Mouse (Mus musculus): ENCODE results near the gene Rpap1.

Gene Rpap1

DNA sequence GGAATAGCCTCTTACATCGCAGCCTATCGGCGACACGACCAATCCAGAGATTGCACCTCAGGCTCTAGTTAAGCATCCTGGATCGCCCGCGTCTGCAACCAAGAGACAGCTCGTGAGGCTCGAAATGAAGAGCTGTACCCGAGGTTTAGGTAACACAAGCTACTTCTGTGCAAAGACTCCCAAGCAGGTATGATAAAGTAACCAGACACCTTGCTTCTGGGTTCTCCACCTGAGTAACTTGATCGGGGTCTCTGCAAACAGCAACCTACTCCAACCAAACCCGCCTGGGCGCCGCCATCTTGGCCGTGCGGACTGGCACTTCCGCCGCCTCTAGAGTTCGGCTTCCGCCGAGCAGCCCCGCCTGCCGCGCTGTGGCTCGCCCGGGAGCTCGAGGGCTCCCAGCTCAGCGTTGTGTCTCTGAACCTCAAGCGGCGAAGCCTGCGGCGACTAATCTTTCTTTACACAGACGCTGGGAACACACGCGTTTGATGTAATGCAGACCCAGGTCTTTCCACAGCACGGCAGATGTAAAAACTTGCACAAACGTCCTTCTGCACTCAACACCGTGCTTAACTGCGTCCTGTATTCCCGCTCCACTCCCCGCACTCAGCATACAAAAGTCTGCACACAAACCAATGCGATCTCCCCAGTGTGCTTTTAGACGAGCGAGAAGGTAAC is at the start of gene Rpap1:
Gene Rpap1, minus strand, starts transcription at position 332 of the 678 bp plus-strand sequence.
- peak; percentile 31 to 44 for DNase-seq (ENCODE audit: low read depth in 1 of 2, low spot score in 2 of 2)

DNA sequence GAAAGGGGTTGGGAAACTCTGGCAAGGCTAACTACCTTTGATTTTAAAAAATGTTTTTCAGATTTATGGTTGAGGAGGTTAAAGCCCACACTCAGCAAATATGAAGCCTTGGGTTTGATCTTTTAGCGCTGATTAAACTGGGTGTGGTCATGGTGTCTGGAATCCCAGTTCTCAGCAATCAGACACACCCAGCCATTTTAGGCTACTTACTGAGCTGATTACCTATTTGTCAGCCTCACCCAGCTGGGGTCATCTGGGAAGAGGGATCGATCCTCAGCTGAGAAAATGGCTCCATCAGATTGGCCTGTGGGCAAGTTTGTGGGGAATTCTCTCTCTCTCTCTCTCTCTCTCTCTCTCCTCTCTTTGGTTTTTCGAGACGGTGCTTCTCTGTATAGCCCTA is 46.9 kb upstream of the Rpap1 start:
- no peak for DNase-seq (ENCODE audit: low read depth in 1 of 2, low spot score in 2 of 2)

- DNase-seq (ENCODE audit: low read depth in 1 of 2, low spot score in 2 of 2): no peak
Measured at GRCm38 (mm10) chr2:119830579-119830978, 43.2 kb upstream of the Rpap1 start.

DNA sequence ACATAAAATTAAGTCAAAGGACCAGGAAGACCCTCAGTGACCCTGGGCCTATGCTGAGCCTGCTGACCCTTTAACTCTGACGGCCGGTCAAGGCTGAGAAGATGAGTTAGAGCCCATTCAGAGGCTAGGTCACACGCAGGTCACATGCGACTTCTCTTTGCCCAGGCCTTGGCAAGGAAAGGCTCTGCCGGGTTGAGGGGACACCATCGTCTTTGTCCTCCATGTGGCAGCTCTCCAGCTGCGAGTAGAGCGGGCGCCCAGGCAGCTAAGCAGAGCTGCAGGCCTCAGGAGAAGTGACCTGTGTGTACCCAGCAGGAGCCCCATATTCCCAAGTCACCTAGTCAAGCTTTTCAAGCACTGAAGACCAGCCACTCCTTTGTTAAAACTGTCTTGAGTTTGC is 33.8 kb upstream of the Rpap1 start:
- DNase-seq (ENCODE audit: low read depth in 1 of 2, low spot score in 2 of 2): no peak

DNA sequence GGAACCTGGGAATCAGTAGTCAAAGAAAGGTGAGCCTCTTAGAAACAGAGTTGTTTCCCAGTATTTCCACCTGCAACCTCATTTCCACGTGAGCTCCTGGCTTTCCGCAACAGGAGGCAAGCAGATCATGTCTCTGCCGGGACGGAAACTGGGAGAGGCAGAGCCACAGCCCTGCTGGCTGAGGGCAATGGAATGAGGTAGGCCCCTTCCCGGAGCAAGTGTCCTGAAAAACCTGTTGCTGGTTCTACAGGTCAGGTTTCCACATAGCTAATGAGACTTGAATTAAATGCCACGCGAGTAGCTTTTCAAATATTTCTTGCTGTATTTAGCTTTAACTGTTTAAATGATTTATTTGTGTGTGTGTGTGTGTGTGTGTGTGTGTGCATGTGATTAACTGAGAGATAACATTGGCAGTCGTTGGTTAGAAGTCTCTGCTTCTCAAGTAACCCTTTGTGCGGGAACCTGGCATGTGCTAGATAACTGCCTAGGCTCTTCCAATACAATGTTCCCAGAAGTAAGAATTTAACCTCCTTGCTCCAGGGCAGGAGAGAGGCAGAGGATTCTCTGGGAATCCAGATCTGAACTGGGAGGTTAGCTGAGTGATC is 31.4 kb upstream of the Rpap1 start:
- no peak for DNase-seq (ENCODE audit: low read depth in 1 of 2, low spot score in 2 of 2)

DNA sequence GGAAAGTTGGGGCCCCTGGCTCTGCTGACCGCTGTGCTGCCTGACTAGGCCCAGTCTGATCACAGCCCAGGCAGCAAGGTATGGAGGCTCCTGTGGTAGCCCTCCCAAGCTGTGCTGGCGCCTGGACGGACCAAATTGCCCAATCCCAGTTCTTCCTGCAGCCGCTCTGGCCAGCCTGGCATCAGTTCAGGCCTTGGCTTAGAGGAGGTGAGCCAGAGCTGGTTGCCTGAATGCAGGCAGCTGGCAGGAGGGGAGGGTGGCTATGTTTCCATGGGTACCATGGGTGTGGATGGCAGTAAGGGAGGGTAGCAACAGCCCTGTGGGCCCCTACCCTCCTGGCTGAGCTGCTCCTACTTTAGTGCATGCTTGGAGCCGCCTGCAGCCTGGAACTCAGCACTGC is 29.7 kb upstream of the Rpap1 start:
- no peak for DNase-seq (ENCODE audit: low read depth in 1 of 2, low spot score in 2 of 2)

- no peak for DNase-seq (ENCODE audit: low read depth in 1 of 2, low spot score in 2 of 2)
Measured at GRCm38 (mm10) chr2:119816611-119817010, 29.3 kb upstream of the Rpap1 start.

DNA sequence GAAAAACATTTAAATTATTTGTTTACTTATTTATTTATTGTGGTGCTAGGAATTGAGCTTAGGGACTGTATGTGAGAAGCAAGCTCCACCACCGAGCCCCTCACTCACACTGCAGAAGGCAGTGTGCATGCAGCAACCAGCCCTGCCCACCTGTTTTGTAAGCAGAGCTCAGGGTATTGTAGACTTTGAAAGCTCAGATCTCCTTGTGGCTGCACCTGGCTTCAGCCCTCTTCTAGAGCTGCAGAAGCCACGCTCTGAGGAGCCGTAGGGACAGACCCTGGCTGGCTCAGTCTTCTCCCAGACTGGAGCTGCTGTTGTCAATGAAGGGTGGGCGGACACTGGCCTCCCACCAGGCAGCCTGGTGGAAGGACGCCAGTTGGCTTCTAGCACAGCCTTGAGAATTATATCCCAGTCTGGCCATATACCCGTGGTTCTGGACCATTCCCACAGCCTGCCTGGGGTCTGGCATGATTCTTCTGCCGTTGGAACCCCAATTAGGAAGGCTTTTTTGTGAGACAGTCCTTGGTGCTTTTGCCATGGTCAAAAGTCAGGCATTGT is 27.1 kb upstream of the Rpap1 start:
- DNase-seq (ENCODE audit: low read depth in 1 of 2, low spot score in 2 of 2): no peak

- no peak for DNase-seq (ENCODE audit: low read depth in 1 of 2, low spot score in 2 of 2)
Measured at GRCm38 (mm10) chr2:119811490-119812146, 24.3 kb upstream of the Rpap1 start.

DNA sequence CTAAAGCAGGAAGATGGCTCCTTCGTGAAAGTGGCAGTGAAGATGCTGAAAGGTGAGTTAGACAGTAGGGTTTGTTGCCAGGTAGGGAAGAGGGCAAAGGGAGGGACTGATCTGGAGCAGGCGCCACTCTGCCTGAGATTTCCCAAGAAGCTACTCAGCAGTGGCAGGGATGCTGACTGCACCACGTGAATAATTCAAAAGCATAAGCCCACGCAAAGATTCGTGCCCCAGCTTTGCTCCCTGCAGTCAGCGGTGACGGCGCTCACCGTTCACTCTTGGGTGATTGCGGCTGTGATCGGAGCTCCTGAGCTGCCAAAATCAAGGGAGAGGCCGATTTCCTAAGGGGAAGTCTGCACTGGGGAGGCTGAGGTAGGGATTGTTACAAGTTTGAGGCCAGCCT is 23.6 kb upstream of the Rpap1 start:
- DNase-seq (ENCODE audit: low read depth in 1 of 2, low spot score in 2 of 2): no peak

- no peak for DNase-seq (ENCODE audit: low read depth in 1 of 2, low spot score in 2 of 2)
Measured at GRCm38 (mm10) chr2:119808881-119809280, 21.5 kb upstream of the Rpap1 start.

DNA sequence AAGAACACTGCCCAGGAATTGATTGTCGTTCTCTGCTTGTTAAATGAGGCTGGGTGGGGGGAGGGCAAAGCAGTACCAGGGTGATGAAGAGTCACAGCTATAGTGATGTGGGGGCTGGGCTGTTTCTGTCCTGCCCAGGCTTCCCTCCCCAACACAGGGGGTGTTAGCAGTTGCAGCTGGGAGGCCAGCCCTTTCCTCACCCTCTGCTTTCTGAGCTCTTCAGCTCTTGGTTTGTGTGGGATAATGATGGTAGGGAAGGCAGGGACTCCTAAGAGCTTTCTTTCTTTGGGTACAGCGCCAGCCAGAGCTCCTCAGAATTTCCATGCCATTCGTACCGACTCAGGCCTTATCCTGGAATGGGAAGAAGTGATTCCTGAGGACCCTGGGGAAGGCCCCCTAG is 21.1 kb upstream of the Rpap1 start:
- no peak for DNase-seq (ENCODE audit: low read depth in 1 of 2, low spot score in 2 of 2)

DNA sequence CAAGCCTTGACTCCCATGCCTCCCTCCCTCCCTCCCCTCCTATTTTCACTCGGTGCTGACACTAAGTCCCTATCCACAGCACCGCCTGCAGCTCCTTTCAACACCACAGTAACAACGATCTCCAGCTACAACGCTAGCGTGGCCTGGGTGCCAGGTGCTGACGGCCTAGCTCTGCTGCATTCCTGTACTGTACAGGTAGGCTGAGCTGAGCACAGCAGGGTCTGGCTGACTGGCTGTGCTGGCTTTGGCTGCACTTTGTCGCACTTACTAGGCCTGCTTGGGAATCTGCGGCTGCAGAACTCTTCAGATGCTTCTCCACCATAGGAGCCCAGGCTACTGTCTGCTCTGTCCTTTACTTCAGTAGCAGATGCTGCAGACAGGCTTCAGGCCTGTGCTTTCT is 18.2 kb upstream of the Rpap1 start:
- no peak for DNase-seq (ENCODE audit: low read depth in 1 of 2, low spot score in 2 of 2)

- DNase-seq (ENCODE audit: low read depth in 1 of 2, low spot score in 2 of 2): no peak
Measured at GRCm38 (mm10) chr2:119804776-119805175, 17.4 kb upstream of the Rpap1 start.

GRCm38 (mm10) chr2:119804275-119804628 is 16.9 kb upstream of the Rpap1 start:
- DNase-seq (ENCODE audit: low read depth in 1 of 2, low spot score in 2 of 2): no peak

GRCm38 (mm10) chr2:119803618-119804274 is 16.4 kb upstream of the Rpap1 start:
- DNase-seq (ENCODE audit: low read depth in 1 of 2, low spot score in 2 of 2): no peak

DNA sequence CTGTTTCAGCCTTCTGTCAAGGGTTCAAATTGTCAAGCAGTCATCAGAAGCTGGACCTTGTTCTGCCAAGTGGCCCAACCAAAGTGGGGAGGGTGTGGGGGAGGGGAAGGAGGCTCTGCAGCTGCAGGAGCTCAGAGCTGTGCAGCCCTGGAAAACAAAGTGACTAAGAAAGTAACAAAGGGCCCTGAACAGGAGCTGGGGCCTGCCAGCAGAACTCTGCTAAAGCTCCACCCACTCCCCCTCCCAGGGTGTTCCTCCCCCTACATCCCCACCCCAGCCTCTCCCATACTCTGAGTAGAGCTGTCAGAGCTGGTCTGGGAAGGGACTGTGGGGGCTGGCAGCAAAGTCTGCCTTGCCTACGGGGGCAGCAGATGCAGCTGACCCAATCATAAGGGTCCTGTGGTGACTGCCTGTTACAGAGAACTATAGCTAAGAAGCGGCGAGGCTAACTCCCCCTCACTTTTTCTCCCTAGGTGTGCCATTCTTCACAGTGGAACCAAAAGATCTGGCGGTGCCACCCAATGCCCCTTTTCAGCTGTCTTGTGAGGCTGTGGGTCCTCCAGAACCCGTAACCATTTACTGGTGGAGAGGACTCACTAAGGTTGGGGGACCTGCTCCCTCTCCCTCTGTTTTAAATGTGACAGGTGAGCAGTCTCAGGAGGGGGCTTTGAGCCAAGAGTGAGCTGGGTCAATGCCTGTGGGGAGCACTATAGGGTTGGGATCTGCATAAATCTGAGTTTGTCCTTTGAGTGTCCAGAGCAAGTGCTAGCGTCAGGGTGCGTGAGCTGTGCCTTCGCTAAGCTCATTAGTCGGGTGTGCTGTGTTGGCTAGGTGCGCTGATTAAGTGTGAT is 15.7 kb upstream of the Rpap1 start:
- DNase-seq (ENCODE audit: low read depth in 1 of 2, low spot score in 2 of 2): no peak

GRCm38 (mm10) chr2:119800876-119801846 is 13.8 kb upstream of the Rpap1 start:
- no peak for DNase-seq (ENCODE audit: low read depth in 1 of 2, low spot score in 2 of 2)

DNA sequence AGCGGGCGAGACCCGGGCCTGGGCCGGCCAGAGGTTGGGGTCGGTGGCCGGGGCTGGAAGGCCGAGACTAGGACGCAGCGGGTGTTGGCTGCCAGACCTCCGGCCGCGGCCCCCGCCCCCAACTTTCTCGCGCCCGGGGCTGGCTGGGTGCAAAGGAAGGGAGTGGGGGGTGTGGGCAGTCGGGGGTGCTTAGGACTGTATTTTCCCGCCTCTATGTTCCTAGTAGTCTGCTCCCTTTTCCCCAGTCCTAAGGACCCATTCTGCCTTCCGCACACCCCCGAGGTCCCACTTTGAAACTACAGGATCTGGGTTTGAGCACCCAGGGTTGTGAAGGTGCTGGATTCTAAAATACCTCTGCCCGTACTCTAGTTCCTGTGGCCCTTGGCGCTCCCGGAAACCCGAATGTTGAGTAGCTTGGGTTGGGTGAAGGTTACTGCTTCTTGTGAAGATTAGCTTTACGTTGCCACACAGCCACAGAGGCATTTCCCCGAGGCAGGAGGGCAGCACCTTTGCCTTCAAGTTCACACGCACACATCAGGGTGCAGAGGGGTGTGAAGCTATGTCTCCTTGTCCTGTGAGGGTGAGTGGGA is 12.7 kb upstream of the Rpap1 start:
- DNase-seq (ENCODE audit: low read depth in 1 of 2, low spot score in 2 of 2): no peak

Measured in monocyte, adult 2 months (primary cell).